Mouse (Mus musculus) cortical plate, adult 2 months (tissue): Measurements from ENCODE around the gene Sgip1.

Experiments used
- CTCF ChIP-seq: fragments of 200-500 bp; IDR thresholded peaks from 2 replicates; pipeline ENCODE4 v1.5.1; 2011; ENCODE audit warnings: mild to moderate bottlenecking, control low read depth, low read length; ENCODE audit not compliant: insufficient read depth; ENCODE audit errors: extremely low read depth
- POLR2A ChIP-seq: fragments of 200-500 bp; IDR thresholded peaks from 2 replicates; pipeline ENCODE4 v1.6.1; 2011; ENCODE audit warnings: mild to moderate bottlenecking, low read length, control low read depth; ENCODE audit not compliant: insufficient read depth; ENCODE audit errors: extremely low read depth

GRCm38 (mm10) chr4:102821786-102822185 lies 80.7 kb downstream of the Sgip1 start:
- TF ChIP-seq POLR2A = no peak
- TF ChIP-seq CTCF = no peak
